Mouse (Mus musculus) heart, postnatal 0 days (tissue): ENCODE results near the gene Mettl2. TPM values are rescaled to one million over a fixed set of nuclear protein-coding genes. Genes with fewer than 3 reads are reported as not detected.
A peak's percentile ranks its signal among the peaks of the same experiment; 100 is the strongest.

ENCODE experiments used
- ATAC-seq: fragments of 200-750 bp; cut with Nextera tagmentation; 2 replicates; pipeline ENCODE4 v1.8.0; 2017; ENCODE audit warnings: low read depth, moderate number of reproducible peaks, moderate library complexity; ENCODE audit not compliant: insufficient read depth
- DNase-seq: peaks from one replicate; pipeline ENCODE4 v3.0.0-alpha.2; 2016; ENCODE audit warnings: low spot score
- H3K27ac ChIP-seq: fragments of 300-500 bp; sonication (generic); 2 replicates; pipeline ENCODE4 v1.5.1; 2014; ENCODE audit warnings: low read depth, mild to moderate bottlenecking
- H3K27me3 ChIP-seq: fragments of 300-500 bp; sonication (generic); 2 replicates; pipeline ENCODE4 v1.6.1; 2014; ENCODE audit warnings: low read length, mixed read lengths; ENCODE audit not compliant: control insufficient read depth, insufficient read depth
- H3K36me3 ChIP-seq: fragments of 300-500 bp; sonication (generic); replicated peaks from 2 replicates; pipeline ENCODE4 v1.6.1; 2014; ENCODE audit warnings: low read length, mixed read lengths; ENCODE audit not compliant: control insufficient read depth, insufficient read depth
- H3K4me1 ChIP-seq: fragments of 300-500 bp; sonication (generic); 2 replicates; pipeline ENCODE4 v1.6.1; 2014; ENCODE audit warnings: antibody characterized with exemption; ENCODE audit not compliant: control insufficient read depth, insufficient read depth
- H3K4me2 ChIP-seq: fragments of 300-500 bp; sonication (generic); 2 replicates; pipeline ENCODE4 v1.6.1; 2014; ENCODE audit warnings: low read depth, mild to moderate bottlenecking, low read length, moderate library complexity
- H3K4me3 ChIP-seq: fragments of 300-500 bp; sonication (generic); 2 replicates; pipeline ENCODE4 v1.5.1; 2014; ENCODE audit warnings: low read depth, low read length
- H3K9ac ChIP-seq: fragments of 300-500 bp; sonication (generic); replicated peaks from 2 replicates; pipeline ENCODE4 v1.6.1; 2014; ENCODE audit warnings: low read depth, low read length, mixed read lengths
- H3K9me3 ChIP-seq: fragments of 300-500 bp; sonication (generic); replicated peaks from 2 replicates; pipeline ENCODE4 v1.6.1; 2016; ENCODE audit warnings: low read length; ENCODE audit not compliant: control insufficient read depth
- CTCF ChIP-seq: IDR thresholded peaks from 2 replicates; pipeline ENCODE4 v1.5.1; 2016; ENCODE audit warnings: antibody characterized with exemption, control low read depth, low read depth
- EP300 ChIP-seq: IDR thresholded peaks from 2 replicates; pipeline ENCODE4 v1.6.1; 2016; ENCODE audit warnings: antibody characterized with exemption, low read depth
- WGBS: fragments of 180-500 bp; shearing (Covaris S2); extraction: QIAGEN DNeasy Blood & Tissue Kit; methylation state at CpG from one replicate; pipeline ENCODE4 v1.1.7; 2014; 5-methylcytosine and 5-hydroxymethylcytosine counted together
- polyA plus RNA-seq: library from polyadenylated mRNA; unstranded; fragments of >200 nt; fragmentation: Nextera tagmentation; extraction: Ambion mirVana; gene quantifications from 2 replicates; pipeline ENCODE4 v1.2.1, GENCODE M21; 2015
- total RNA-seq: library from RNA; depleted of rRNA; stranded (reverse); fragments of >200 nt; gene quantifications from 2 replicates; pipeline ENCODE4 v1.2.3, GENCODE M21; 2014; ENCODE audit warnings: low replicate concordance; rRNA removed

Gene Mettl2
- total and polyA plus RNA-seq, 2 experiments from 2014 or later: 13.3 to 15.5 TPM

DNA sequence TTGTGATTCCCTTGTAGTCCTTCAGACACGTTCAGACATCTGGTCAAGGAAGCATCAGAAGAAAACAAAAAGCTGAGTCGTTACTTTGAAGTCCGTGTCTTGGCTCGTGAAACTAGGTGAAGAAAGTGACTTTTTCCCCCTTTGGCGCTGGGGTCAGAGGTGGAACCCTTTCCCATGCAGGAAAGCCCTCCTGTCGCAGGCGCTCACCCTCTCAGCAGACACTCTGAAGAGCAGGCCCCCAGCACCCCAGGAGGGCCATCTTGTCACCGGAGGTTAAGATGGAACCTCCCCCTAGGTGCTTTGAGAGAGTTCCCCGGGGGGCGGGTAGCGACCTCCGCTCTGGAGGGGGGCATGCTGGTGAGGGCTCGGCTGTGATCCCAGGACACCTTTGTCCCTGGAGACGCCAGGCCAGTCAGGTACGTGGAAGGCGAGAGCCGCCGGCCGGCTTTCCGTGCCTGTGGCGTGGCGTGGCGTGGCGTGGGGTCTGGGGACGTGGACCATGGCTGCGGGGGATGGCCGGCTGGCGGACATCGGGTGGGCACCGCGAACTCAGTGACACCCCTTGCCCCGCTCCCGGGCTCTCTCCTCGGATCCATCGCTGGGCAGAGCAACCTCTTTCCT lies 54.4 kb downstream of the Mettl2 start:
- under 1% methylated on average over 35 of the region's 35 CpGs for WGBS
- TF ChIP-seq EP300 (no peak), CTCF (no peak)

DNA sequence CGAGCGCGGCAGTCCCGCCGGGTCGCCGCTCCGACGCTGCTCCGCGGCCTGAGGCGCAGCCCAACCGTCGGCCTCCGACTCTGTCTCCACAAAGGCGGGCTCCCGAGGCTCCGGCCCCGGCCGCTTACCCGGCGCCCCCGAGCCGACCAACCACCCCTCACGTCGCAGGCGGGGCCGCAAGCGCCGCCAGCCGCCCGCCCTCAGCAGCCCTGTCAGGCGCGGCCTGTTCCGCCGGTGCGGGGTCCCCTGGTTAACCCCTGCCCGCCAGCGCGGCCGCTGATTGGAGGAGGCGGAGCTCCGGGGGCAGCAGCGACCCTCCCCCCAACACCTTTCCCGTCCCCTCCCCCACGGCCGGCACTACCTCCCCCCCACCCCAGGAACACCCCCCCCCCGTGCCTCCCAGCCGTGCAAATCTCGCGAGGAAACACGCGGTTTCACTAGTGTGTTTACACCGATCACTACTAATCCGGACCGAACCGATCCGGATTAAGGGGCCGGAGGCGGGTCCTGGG lies 55.0 kb downstream of the Mettl2 start:
- peak overlapping the region; percentile 99 for H3K9ac ChIP-seq
- H3K36me3 ChIP-seq: peaks cover 18% of the 10 kb centered on the region
- peak overlapping the region; percentile 92 for H3K4me2 ChIP-seq
- no peaks in the 10 kb centered on the region for H3K27me3 ChIP-seq
- H3K4me1 ChIP-seq: peaks cover 20% of the 10 kb centered on the region
- H3K27ac ChIP-seq: peak overlapping the region; percentile 98
- TF ChIP-seq EP300: no peak
- TF ChIP-seq CTCF: no peak
- peak; percentile 94 for DNase-seq
- ATAC-seq: peak; percentile 95
- H3K9me3 ChIP-seq: no peaks in the 10 kb centered on the region
- H3K4me3 ChIP-seq: peak overlapping the region; percentile 90
- 1% methylated on average over 56 of the region's 60 CpGs for WGBS

More for the DNA sequence above, 54.4 kb downstream of the Mettl2 start:
- DNase-seq (no peak), ATAC-seq (peak; percentile 14)
- Histone ChIP-seq H3K27ac (peak overlapping the region; percentile 98), H3K36me3 (peaks cover 13% of the 10 kb centered on the region; the same call in 1 of the 2 replicates), H3K4me2 (peak overlapping the region; percentile 92), H3K4me3 (peak overlapping the region; percentile 90), H3K4me1 (peaks cover 20% of the 10 kb centered on the region), H3K9ac (peak overlapping the region; percentile 99), H3K27me3 (no peaks in the 10 kb centered on the region), H3K9me3 (no peaks in the 10 kb centered on the region)

DNA sequence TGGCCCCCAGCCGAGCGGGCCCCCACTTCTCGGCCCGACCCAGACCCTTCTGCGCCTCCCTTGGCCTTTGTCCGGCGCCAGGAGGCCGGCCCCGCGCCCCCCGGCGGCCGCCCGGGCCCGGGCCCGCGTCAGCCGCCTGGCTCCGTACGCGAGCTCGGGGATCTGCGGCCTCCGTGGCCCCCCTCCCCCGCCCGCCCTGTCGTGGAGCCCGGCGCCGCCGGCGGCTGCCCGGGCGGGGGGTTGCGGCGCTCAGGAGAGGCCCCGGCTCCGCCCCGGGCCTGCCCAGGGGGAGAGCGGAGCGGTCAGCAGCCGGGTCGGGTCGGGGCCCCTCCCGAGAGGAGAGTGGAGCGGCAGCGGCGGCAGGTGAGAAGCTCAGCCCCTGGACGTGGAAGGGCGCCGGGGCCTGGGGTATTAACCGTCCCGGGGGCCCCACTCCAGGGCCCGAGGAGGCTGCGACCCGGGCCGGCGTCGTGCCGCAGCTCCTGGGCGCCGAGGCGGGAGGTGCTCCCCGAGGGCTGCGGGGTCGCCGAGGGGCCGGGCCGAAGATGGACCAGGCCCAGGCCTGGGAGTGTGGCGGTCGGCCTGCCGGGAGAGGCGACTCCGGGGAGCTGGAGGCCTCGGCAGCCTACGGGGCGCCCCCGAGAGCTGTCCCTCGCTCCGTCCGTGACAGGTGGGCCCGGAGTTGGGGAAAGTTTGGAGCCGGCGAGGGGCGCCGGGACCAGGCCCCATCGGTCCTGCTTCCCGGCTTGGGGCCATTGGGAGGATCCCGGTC lies 55.6 kb downstream of the Mettl2 start:
- DNase-seq (peak; percentile 28), ATAC-seq (peak; percentile 33)
- Histone ChIP-seq H3K4me1 (peaks cover 20% of the 10 kb centered on the region), H3K4me2 (peak overlapping the region; percentile 92), H3K36me3 (peaks cover 18% of the 10 kb centered on the region), H3K27ac (peak overlapping the region; percentile 98), H3K27me3 (no peaks in the 10 kb centered on the region), H3K9ac (peak overlapping the region; percentile 99), H3K4me3 (peak overlapping the region; percentile 90), H3K9me3 (no peaks in the 10 kb centered on the region)
- WGBS: 6% methylated on average over 71 of the region's 89 CpGs
- no peak for TF ChIP-seq EP300

DNA sequence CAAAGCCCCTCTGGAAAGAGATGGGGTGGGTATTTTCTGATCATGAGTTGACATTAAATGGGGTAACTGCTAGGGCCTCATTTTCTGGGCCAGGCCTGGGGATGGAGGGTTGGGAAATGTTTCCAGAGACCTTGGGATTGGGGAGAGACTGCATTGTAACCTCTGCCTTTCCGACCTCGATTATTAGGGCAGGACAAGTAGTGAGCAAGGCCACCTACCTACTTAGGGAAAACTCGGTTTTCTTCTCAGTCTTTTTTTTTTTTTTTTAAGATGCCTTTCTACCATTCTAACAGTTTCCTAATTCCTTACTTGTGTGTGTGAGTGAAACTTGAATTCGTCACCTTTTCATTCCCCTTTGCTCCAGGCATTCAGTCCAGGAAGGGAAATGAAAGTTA lies 56.2 kb downstream of the Mettl2 start:
- Histone ChIP-seq H3K4me1 (peaks cover 20% of the 10 kb centered on the region), H3K9ac (peak overlapping the region; percentile 99), H3K9me3 (no peaks in the 10 kb centered on the region), H3K4me2 (peak overlapping the region; percentile 92), H3K36me3 (peaks cover 18% of the 10 kb centered on the region), H3K4me3 (peak overlapping the region; percentile 90), H3K27me3 (no peaks in the 10 kb centered on the region), H3K27ac (peak overlapping the region; percentile 98)
- WGBS: 2% methylated on average over 4 of the region's 4 CpGs
- DNase-seq: peak; percentile 51
- no peak for ATAC-seq
- TF ChIP-seq CTCF (no peak), EP300 (no peak)

DNA sequence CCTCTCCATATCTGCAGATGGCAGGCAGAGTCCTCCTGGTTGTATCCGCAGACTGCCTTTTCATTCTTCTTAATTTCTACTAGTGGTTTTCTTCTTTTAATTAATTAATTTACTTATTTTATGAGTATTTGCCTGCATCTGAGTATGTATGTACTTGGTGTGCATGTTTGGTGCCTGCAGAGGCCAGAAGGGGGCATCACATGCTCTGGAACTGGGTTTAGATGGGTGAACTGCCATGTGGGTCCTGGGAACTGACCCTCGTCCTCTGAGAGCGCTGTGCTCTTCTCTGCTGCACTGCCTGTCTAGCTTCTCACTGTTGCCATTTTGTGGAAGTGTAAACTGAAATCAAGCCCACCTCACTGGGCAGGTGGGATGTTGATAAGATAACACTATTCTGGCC lies 58.5 kb downstream of the Mettl2 start:
- no peak overlapping the region for H3K9ac ChIP-seq
- no peaks in the 10 kb centered on the region for H3K9me3 ChIP-seq
- no peak overlapping the region for H3K27ac ChIP-seq
- no peak for ATAC-seq
- DNase-seq: no peak
- H3K36me3 ChIP-seq: peaks cover 24% of the 10 kb centered on the region
- no peak overlapping the region for H3K4me2 ChIP-seq
- no peaks in the 10 kb centered on the region for H3K27me3 ChIP-seq
- 92% methylated on average over 3 of the region's 3 CpGs for WGBS
- peak; percentile 1; the same call in 1 of the 2 replicates for TF ChIP-seq CTCF
- TF ChIP-seq EP300: no peak
- peaks cover 8% of the 10 kb centered on the region for H3K4me1 ChIP-seq
- H3K4me3 ChIP-seq: no peak overlapping the region

Other genes starting within 250 kb of the Mettl2 start
- not detected in 2 replicates for gene Efcab3, start 62.8 kb upstream of the Mettl2 start, total RNA-seq
- not detected in 2 replicates for gene Efcab3, start 62.8 kb upstream of the Mettl2 start, polyA plus RNA-seq
- not detected in 2 replicates for gene Gm10842, start 20.5 kb downstream of the Mettl2 start, total RNA-seq
- gene Gm10842, start 20.5 kb downstream of the Mettl2 start, polyA plus RNA-seq: not detected in 2 replicates
- 22.5 and 50.4 TPM in 2 replicates for gene Tlk2, start 52.4 kb downstream of the Mettl2 start, total RNA-seq
- gene Tlk2, start 52.4 kb downstream of the Mettl2 start, polyA plus RNA-seq: 10.7 and 10.9 TPM in 2 replicates
- 22.6 and 32.2 TPM in 2 replicates for gene Mrc2, start 166.2 kb downstream of the Mettl2 start, total RNA-seq
- 3.0 and 3.1 TPM in 2 replicates for gene Mrc2, start 166.2 kb downstream of the Mettl2 start, polyA plus RNA-seq